Mouse (Mus musculus): Measurements from ENCODE around the gene Dock8.

- TF ChIP-seq CHD2 (IDR thresholded peaks at IDR 0.05; ENCODE audit: low read depth, low read length) (no peak), HCFC1 (IDR thresholded peaks at IDR 0.05; ENCODE audit: borderline replicate concordance, insufficient read depth, low read length) (no peak), ZNF384 (IDR thresholded peaks at IDR 0.05; ENCODE audit: low read depth, low read length) (no peak)
Measured at GRCm38 (mm10) chr19:24994900-24995299, 4.4 kb upstream of the Dock8 start.

Data from ES-E14 (cell line).